Mouse (Mus musculus): ENCODE measurements around the gene Bglap2. TPM values are rescaled to one million over a fixed set of nuclear protein-coding genes. Genes with fewer than 3 reads are reported as not detected.
"Not testable (repeated sequence)": the region's sequence is repeated elsewhere in the genome, so short reads cannot be mapped to it uniquely, and the experiment has no call there.

The Bglap2 gene
- polyA plus RNA-seq (2015; fragmentation: Nextera tagmentation; extraction: Ambion mirVana) = not detected in 2 replicates

DNA sequence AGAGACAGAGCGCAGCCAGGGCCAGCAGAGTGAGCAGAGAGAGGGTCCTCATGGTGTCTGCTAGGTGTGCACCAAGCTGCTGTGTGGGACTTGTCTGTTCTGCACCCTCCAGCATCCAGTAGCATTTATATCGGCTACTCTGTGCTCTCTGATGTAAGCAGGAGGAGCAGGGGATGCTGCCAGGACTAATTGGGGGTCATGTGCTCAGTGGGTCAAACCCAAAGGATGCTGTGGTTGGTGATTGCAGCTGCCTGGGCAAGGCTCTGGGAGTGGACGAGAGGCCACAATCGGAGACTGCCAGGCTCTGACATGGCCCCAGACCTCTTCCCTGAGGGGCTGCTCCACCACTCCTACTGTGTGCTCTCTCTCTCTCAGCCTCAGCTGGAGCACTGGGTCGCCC lies at the start of gene Bglap2:
Gene Bglap2 (minus strand): TSS at position 101 of the 400 bp plus-strand sequence.
- H3K9ac ChIP-seq; H3K9me3 ChIP-seq; H3K27me3 ChIP-seq; H3K27ac ChIP-seq; H3K4me3 ChIP-seq; H3K4me2 ChIP-seq; ATAC-seq (ENCODE audit: low FRiP score); H3K36me3 ChIP-seq: not testable (repeated sequence)
- peaks cover 14% of the 10 kb centered on the region for H3K4me1 ChIP-seq (replicated peaks)
- WGBS = 83% methylated on average over 5 of the region's 5 CpGs

DNA sequence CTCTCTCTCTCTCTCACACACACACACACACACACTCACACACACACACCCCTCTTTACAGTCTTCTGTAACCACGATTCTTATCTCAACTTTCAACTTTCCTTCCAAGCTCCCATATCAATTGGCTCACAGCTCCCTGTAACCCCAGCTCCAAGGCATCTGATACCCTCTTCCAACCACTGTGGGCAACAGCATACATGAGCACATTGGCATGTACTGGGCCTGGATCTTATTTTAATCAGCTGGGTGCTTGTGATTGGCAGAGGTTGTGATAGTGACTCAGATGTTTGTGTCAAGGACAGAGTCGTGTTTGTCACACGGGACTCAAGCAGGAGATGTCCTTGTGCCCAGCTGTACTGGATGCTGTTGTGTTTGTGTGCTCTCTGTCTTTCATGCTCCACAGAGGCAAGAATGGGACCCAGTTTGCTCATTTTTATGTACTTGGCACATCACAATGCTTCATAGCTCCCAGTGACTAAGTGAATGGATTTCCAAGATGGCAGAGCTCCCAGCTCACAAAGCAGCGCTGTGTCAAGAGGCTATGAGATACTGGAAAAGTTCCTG lies 48.9 kb upstream of the Bglap2 start:
- H3K36me3 ChIP-seq = no peaks in the 10 kb centered on the region
- no peak overlapping the region for H3K27ac ChIP-seq
- no peaks in the 10 kb centered on the region for H3K9me3 ChIP-seq
- H3K9ac ChIP-seq = no peak overlapping the region
- WGBS = 81% methylated on average over 4 of the region's 4 CpGs
- H3K4me2 ChIP-seq = no peak overlapping the region
- no peak for ATAC-seq (ENCODE audit: low FRiP score)
- 0 out of 2 replicates have a peak, but pooled peaks cover 3% of the 10 kb centered on the region for H3K27me3 ChIP-seq
- peaks cover 21% of the 10 kb centered on the region for H3K4me1 ChIP-seq (replicated peaks)
- H3K4me3 ChIP-seq = no peak overlapping the region

DNA sequence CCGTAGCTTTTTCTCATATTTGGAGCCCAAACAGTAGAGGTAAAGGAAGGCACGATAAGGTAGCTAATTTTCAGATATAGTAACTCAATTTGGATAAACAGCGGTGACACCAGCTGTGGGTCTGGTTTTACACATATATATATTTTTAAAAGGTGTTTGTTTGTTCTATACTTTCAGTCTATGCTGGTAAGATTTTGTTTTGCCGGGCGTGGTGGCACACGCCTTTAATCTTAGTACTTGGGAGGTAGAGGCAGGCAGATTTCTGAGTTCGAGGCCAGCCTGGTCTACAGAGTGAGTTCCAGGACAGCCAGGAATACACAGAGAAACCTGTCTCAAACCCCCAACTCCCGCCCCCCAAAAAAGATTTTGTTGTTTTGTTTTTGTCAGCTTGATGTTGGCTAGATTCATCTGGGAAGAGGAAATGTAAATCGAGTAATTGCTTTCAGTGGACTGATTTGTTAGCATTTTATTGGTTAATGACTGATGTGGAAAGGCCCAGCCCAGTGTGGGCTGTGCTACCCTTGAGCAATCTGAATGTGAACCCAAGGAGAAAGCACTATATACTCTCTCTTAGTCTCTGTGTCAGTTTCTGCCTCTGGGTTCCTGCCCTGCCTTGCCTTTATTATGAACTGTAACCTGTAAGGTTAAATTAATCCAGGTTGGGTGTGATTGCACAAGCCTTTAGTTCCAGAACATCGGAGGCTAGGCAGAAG lies 47.4 kb upstream of the Bglap2 start:
- Histone ChIP-seq H3K4me2 (0 out of 2 replicates have a peak overlapping the region, but pooled peaks have one; percentile 37), H3K4me1 (replicated peaks) (peaks cover 33% of the 10 kb centered on the region), H3K27me3 (no peaks in the 10 kb centered on the region), H3K36me3 (peaks cover 8% of the 10 kb centered on the region), H3K4me3 (no peak overlapping the region), H3K9me3 (no peaks in the 10 kb centered on the region), H3K9ac (no peak overlapping the region), H3K27ac (no peak overlapping the region)
- no peak for ATAC-seq (ENCODE audit: low FRiP score)
- 89% methylated on average over 10 of the region's 10 CpGs for WGBS

DNA sequence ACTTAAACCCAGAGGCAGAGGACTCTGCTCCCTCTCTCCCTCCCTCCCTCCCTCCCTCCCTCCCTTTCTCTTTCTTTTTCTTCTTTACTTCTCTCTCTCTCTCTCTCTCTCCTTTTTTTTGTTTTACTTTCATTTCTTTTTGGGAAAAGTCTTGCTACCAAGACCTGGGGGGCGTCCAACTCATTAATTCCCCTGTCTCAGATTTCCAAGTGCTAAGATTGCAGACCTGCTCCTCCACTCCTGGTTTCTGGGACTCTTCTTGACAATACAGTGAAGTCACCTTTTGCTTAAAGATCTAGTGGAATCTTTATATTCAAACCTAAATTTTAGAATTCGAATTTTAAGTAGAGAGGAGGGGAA lies 46.8 kb upstream of the Bglap2 start:
- Histone ChIP-seq H3K9ac (no peak overlapping the region), H3K4me1 (replicated peaks) (peaks cover 33% of the 10 kb centered on the region), H3K9me3 (no peaks in the 10 kb centered on the region), H3K36me3 (peaks cover 14% of the 10 kb centered on the region), H3K27me3 (no peaks in the 10 kb centered on the region), H3K4me3 (peak overlapping the region; percentile 79; the same call in 1 of the 2 replicates), H3K27ac (0 out of 2 replicates have a peak overlapping the region, but pooled peaks have one; percentile 91), H3K4me2 (peak overlapping the region; percentile 37; the same call in 1 of the 2 replicates)
- no peak; the same call in 1 of the 2 replicates for ATAC-seq (ENCODE audit: low FRiP score)
- 12% methylated on average over 2 of the region's 2 CpGs for WGBS

DNA sequence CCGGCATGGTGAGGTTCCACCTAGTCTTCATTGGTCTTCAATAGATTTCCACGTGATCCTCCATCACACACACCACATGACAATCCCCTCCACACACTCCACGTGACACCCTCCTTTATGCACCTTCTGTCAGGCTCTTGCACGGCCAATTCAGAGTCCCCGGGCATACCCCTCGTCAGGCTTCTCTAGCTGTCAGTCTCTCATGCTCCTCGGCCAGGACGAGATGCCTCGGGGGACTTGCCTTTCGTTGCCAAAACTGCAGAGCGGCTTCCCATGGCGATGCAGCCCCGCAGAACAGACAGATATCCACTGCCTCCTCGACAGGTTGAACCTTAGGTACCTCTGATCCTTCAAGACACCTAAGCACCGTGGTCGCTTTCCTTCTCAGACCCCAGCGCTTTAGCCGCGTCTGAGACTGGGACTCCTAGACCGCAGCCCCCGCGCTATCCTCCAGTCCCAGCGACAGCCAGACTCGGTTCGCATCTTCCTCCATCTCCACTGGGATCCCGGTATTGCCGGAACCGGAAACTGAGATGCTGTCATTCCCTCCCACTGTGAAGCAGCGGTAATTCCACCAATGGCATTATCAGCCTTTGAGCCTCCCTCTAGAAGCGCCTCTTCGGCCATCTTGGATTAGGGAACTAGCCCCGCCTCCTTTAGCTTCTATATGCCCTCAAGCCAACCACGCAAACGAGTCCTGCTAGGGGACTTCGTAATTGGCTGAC lies 46.3 kb upstream of the Bglap2 start, which contains the start of gene Slc25a44:
Gene Slc25a44 (minus strand): TSS at position 535 of the 725 bp plus-strand sequence.
- H3K4me1 ChIP-seq (replicated peaks) = peaks cover 34% of the 10 kb centered on the region
- 1% methylated on average over 35 of the region's 35 CpGs for WGBS

DNA sequence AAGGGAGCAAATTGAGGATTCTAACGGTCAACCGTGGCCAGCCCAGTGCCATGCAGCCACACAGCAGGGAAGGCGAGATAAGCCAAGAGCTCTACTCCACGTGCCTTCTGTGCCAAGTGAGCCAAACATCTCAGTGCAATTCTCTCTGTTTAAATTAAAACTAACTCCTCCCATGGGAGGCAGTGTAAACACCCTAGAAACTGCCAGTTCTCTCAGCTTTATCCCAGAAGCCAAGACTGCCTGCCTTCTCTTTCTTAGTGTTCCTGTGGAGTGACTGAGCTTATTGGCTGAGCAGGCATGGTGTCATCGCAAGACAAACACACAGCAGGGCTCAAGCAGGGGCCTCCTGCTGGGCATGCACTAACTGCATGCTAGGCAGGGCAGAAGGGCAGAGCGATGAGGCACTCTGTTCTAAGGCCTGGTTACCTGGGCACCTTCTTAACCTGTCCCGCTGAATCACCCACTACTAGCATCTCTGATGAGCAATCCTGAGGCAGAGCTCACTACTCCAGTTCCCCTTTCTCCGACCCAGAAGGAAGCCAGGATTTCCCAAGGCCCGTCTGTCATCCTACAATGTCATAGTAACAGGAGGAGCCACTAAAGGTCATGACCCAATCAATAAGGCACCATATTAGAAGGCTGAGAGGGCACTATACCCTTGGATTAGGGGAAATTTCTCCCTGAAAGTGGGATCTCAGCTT lies 43.7 kb upstream of the Bglap2 start:
- no peak for ATAC-seq (ENCODE audit: low FRiP score)
- H3K4me1 ChIP-seq (replicated peaks) = peaks cover 52% of the 10 kb centered on the region
- no peak overlapping the region; the same call in 1 of the 2 replicates for H3K4me3 ChIP-seq
- no peak overlapping the region for H3K27ac ChIP-seq
- 35% methylated on average over 9 of the region's 9 CpGs for WGBS
- H3K36me3 ChIP-seq = peaks cover 44% of the 10 kb centered on the region
- no peaks in the 10 kb centered on the region for H3K27me3 ChIP-seq
- H3K4me2 ChIP-seq = peak overlapping the region; percentile 17
- H3K9me3 ChIP-seq = no peaks in the 10 kb centered on the region
- H3K9ac ChIP-seq = peak overlapping the region; percentile 56

More for the DNA sequence above, 46.3 kb upstream of the Bglap2 start, which contains the start of gene Slc25a44:
- Histone ChIP-seq H3K4me2 (peak within 1 kb of the TSS; percentile 81), H3K9me3 (no peaks in the 10 kb centered on the region), H3K27me3 (no peaks in the 10 kb centered on the region), H3K4me3 (peak within 1 kb of the TSS; percentile 79), H3K36me3 (peaks cover 19% of the 10 kb centered on the region), H3K27ac (peak within 1 kb of the TSS; percentile 91), H3K9ac (peak within 1 kb of the TSS; percentile 82)
- ATAC-seq (ENCODE audit: low FRiP score) = peak; percentile 96

DNA sequence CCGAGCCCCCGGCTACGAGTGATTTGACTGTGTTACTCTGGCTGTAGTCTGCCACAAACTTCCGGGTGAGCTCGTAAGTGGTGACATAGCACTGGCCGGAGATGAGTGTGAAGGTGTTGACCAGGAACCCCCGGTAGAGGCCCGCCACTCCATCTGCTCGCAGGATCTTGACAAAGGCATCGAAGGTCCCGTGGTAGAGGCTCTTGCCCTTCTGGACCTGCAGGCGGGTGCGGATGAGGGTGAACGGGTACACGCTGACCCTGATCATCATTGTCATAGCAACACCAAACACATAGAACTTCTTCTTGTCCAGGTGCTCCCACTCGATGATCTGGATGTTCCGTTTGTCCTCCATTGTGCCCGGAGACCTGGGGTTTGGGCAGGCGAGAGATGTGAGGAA lies 42.3 kb upstream of the Bglap2 start:
- Histone ChIP-seq H3K4me1 (replicated peaks) (peaks cover 52% of the 10 kb centered on the region), H3K36me3 (peaks cover 58% of the 10 kb centered on the region)

DNA sequence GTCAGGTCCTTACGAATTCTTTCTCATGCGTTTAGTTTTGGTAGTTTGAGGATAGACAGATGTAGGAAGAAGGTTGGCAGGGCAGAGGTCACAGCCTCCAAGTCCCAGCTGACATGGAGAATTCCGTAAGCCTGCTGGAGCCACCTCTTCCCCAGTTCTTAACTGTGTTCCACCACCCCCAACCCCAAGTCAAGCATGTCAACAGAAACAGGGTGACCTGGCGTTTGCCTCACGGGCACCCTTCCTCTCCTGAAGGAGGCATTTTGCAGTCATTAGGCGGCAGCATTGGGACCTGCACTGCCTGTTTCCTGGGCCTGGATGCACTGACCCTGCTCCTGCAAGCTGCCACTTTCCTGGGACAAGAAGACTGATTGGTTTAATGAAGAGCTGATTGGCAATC lies 39.5 kb upstream of the Bglap2 start:
- no peak overlapping the region for H3K4me3 ChIP-seq
- H3K27ac ChIP-seq = no peak overlapping the region
- no peak overlapping the region for H3K9ac ChIP-seq
- H3K4me2 ChIP-seq = no peak overlapping the region
- ATAC-seq (ENCODE audit: low FRiP score) = no peak
- peaks cover 36% of the 10 kb centered on the region for H3K4me1 ChIP-seq (replicated peaks)
- no peaks in the 10 kb centered on the region for H3K27me3 ChIP-seq
- 88% methylated on average over 6 of the region's 6 CpGs for WGBS
- H3K9me3 ChIP-seq = no peaks in the 10 kb centered on the region
- H3K36me3 ChIP-seq = peaks cover 85% of the 10 kb centered on the region

More for the DNA sequence above, 42.3 kb upstream of the Bglap2 start:
- H3K27ac ChIP-seq = no peak overlapping the region
- whole genome bisulfite sequencing = 96% methylated on average over 19 of the region's 19 CpGs
- no peak overlapping the region for H3K4me3 ChIP-seq
- no peak overlapping the region for H3K9ac ChIP-seq
- no peak for ATAC-seq (ENCODE audit: low FRiP score)
- H3K27me3 ChIP-seq = no peaks in the 10 kb centered on the region
- no peak overlapping the region for H3K4me2 ChIP-seq
- H3K9me3 ChIP-seq = no peaks in the 10 kb centered on the region

DNA sequence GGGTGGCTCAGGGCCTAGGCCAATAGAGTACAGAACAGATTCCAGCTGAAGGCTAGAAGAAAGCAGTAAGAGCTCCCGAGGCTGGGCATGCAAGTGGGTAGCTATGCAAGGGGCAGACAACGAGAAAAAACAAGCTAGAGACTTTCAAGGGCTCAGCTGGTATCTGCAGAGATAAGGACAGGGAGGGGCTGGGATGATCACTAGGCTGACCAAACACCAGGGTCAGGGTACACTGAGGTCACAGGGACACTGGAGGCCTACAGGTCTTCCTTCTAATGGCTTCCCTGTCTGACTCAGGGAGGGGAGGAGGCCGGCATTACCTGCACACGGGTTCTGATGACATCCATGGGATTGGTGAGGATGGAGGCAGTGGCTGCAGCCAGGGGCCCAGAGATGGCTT lies 37.2 kb upstream of the Bglap2 start:
- peaks cover 95% of the 10 kb centered on the region for H3K36me3 ChIP-seq
- 89% methylated on average over 4 of the region's 4 CpGs for whole genome bisulfite sequencing

DNA sequence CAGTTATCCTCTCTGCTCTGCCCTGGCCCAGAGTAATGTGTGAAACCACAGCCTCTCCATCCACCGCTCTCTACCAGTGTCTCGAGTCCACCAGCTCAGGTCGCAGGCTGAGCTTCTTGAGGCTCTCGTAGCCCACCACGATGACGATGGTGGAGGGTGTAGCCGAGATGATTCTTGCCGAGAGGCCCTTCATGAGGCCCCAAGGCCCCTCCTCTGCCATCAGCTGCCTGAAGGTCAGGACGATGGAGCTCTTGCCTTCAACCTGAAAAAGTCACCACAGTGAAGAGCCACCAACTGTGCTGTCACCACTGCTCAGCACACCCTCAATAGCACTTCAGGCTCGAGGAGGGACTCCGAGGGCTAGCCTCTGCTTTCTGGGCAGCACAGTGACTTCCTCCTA lies 34.1 kb upstream of the Bglap2 start:
- Histone ChIP-seq H3K36me3 (peaks cover 65% of the 10 kb centered on the region), H3K4me2 (no peak overlapping the region), H3K27ac (no peak overlapping the region), H3K27me3 (no peaks in the 10 kb centered on the region), H3K9me3 (no peaks in the 10 kb centered on the region), H3K9ac (no peak overlapping the region), H3K4me1 (replicated peaks) (peaks cover 27% of the 10 kb centered on the region), H3K4me3 (no peak overlapping the region)
- no peak for ATAC-seq (ENCODE audit: low FRiP score)
- 93% methylated on average over 11 of the region's 11 CpGs for WGBS

More for the DNA sequence above, 37.2 kb upstream of the Bglap2 start:
- peaks cover 25% of the 10 kb centered on the region for H3K4me1 ChIP-seq (replicated peaks)
- no peaks in the 10 kb centered on the region for H3K9me3 ChIP-seq
- no peak overlapping the region for H3K27ac ChIP-seq
- H3K9ac ChIP-seq = peak overlapping the region; percentile 3; the same call in 1 of the 2 replicates
- no peaks in the 10 kb centered on the region for H3K27me3 ChIP-seq
- ATAC-seq (ENCODE audit: low FRiP score) = no peak
- H3K4me2 ChIP-seq = no peak overlapping the region
- H3K4me3 ChIP-seq = no peak overlapping the region

DNA sequence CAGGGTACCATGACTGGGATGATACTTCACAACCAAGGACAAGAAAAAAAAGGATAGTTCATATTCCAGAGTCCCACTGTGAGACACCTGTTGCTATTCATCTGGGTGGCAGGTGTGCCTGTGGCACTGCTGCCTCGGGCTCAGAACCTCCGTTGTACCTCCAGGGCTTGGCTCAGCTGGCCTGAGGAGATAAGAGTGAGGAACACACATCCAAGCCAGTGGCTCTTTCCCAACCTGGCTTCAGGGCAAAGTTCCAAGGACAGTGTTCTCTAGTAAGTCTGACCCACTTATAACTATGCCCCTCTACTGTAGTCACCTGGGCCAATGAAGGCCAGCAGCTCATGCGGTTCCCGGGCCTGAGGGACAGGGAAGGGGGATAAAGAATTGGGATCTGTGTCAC lies 33.2 kb upstream of the Bglap2 start:
- no peak for ATAC-seq (ENCODE audit: low FRiP score)
- peaks cover 57% of the 10 kb centered on the region for H3K36me3 ChIP-seq
- H3K9me3 ChIP-seq = no peaks in the 10 kb centered on the region
- H3K4me3 ChIP-seq = no peak overlapping the region
- no peaks in the 10 kb centered on the region for H3K27me3 ChIP-seq
- H3K27ac ChIP-seq = no peak overlapping the region
- WGBS = 89% methylated on average over 4 of the region's 4 CpGs
- peaks cover 27% of the 10 kb centered on the region for H3K4me1 ChIP-seq (replicated peaks)
- H3K4me2 ChIP-seq = no peak overlapping the region
- no peak overlapping the region for H3K9ac ChIP-seq

DNA sequence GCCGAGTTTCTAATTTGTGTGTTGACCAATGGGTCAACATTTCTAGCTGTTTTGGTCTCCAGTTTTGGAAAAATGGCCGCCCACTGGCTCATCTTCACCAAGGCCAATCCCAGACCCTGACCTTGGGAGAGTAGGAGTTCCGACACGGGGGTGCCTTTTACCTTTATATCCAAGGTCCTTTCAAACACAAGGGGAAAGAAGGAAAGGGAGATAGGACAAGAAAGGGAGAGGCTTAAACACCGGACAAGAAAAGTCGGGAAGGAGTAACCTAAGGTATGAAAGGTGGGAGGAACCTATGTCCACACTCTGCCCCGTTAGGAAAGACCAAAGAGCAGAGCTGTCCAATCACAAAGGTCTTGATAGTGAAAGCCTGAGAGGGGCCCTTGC lies 32.1 kb upstream of the Bglap2 start:
- Histone ChIP-seq H3K27me3 (no peaks in the 10 kb centered on the region), H3K4me2 (peak overlapping the region; percentile 76), H3K9me3 (no peaks in the 10 kb centered on the region), H3K4me1 (replicated peaks) (peaks cover 27% of the 10 kb centered on the region), H3K27ac (peak overlapping the region; percentile 92; the same call in 1 of the 2 replicates), H3K9ac (peak overlapping the region; percentile 83; the same call in 1 of the 2 replicates), H3K36me3 (peaks cover 46% of the 10 kb centered on the region), H3K4me3 (peak overlapping the region; percentile 61)
- no peak for ATAC-seq (ENCODE audit: low FRiP score)
- WGBS = 31% methylated on average over 7 of the region's 7 CpGs

Measured in hindbrain, embryonic 13.5 days (tissue).